Mouse (Mus musculus) liver, embryonic 14.5 days (tissue): ENCODE results near the gene Crebbp.

Experiments used
- CTCF ChIP-seq: IDR thresholded peaks from 2 replicates; pipeline ENCODE4 v1.5.1; 2016; ENCODE audit warnings: antibody characterized with exemption, low read depth, control low read depth
- EP300 ChIP-seq: IDR thresholded peaks from 2 replicates; pipeline ENCODE4 v1.6.1; 2016; ENCODE audit warnings: antibody characterized with exemption, low read depth

- TF ChIP-seq CTCF (no peak), EP300 (no peak)
Observed at GRCm38 (mm10) chr16:4160246-4160897, 53.4 kb downstream of the Crebbp start.
